Mouse (Mus musculus) heart, postnatal 0 days (tissue): Measurements from ENCODE around the gene Tgfb1.

Experiments
- CTCF ChIP-seq: IDR thresholded peaks from 2 replicates; pipeline ENCODE4 v1.5.1; 2016; ENCODE audit warnings: antibody characterized with exemption, control low read depth, low read depth
- EP300 ChIP-seq: IDR thresholded peaks from 2 replicates; pipeline ENCODE4 v1.6.1; 2016; ENCODE audit warnings: antibody characterized with exemption, low read depth

GRCm38 (mm10) chr7:25690051-25690450 is 3.2 kb downstream of the Tgfb1 start:
- no peak for TF ChIP-seq CTCF
- no peak for TF ChIP-seq EP300
